ENCODE assay signal across 35 mouse cellular contexts in the genomic region with DNA sequence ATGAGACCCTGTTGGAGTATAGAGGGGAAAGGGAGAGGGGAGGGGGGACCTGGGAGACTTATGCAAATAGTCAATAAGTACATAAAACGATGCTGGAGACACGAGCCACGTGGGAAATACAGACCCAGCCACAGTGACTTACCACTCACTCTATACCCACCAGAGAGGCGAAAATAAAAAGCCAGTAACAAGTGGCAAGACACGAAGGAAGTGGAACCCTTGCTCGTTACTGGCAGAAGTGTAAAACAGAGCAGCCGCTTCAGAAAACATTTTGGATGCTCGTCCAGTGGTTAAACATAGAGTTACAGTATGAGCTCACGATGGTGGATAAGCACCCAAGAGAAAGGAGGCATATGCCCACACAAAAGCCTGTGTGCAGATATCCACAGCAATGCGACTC.
"Had no signal": no experiment of that assay in that cellular context is flagged by ENCODE, and none has a peak within 500 bp of the region (broad histone marks: within the 10 kb centered on the region; RNA-seq: fewer than 3 reads in every experiment).

No protein-coding gene starts in this region.

- H3K4me3 ChIP-seq: heart, embryonic 10.5 days; heart, embryonic 12.5 days; heart, embryonic 13.5 days; heart, embryonic 15.5 days; hindbrain, embryonic 10.5 days; hindbrain, embryonic 12.5 days; hindbrain, embryonic 13.5 days; hindbrain, embryonic 15.5 days; intestine, embryonic 15.5 days; kidney, embryonic 15.5 days; layer of hippocampus, adult 2 months; left cerebral cortex, adult 2 months had no signal

- H3K9ac ChIP-seq: heart, embryonic 12.5 days; heart, embryonic 13.5 days; heart, embryonic 15.5 days; hindbrain, embryonic 12.5 days; hindbrain, embryonic 13.5 days; hindbrain, embryonic 14.5 days; hindbrain, embryonic 15.5 days; intestine, embryonic 15.5 days; kidney, embryonic 15.5 days had no signal

- H3K4me2 ChIP-seq: heart, embryonic 11.5 days; heart, embryonic 12.5 days; heart, embryonic 13.5 days; heart, embryonic 15.5 days; hindbrain, embryonic 12.5 days; hindbrain, embryonic 13.5 days; hindbrain, embryonic 14.5 days; hindbrain, embryonic 15.5 days; intestine, embryonic 15.5 days; kidney, embryonic 15.5 days had no signal

- H3K4me1 ChIP-seq: heart, embryonic 10.5 days; heart, embryonic 12.5 days; heart, embryonic 13.5 days; heart, embryonic 15.5 days; hindbrain, embryonic 10.5 days; hindbrain, embryonic 12.5 days; hindbrain, embryonic 13.5 days; hindbrain, embryonic 15.5 days; intestine, embryonic 15.5 days; kidney, embryonic 15.5 days had no signal

- ATAC-seq: hindbrain, embryonic 16.5 days; hindbrain, postnatal 0 days; inflammation-experienced regulatory T-cells, adult 6 months; intestine, embryonic 15.5 days; intestine, embryonic 16.5 days; intestine, postnatal 0 days had no signal

- H3K36me3 ChIP-seq: heart, embryonic 10.5 days; heart, embryonic 12.5 days; heart, embryonic 13.5 days; heart, embryonic 15.5 days; hindbrain, embryonic 10.5 days; hindbrain, embryonic 12.5 days; hindbrain, embryonic 13.5 days; hindbrain, embryonic 15.5 days; intestine, embryonic 15.5 days; kidney, embryonic 15.5 days had no signal

- H3K9me3 ChIP-seq: heart, embryonic 10.5 days; heart, embryonic 12.5 days; heart, embryonic 13.5 days; heart, embryonic 15.5 days; hindbrain, embryonic 10.5 days; hindbrain, embryonic 12.5 days; hindbrain, embryonic 13.5 days; hindbrain, embryonic 15.5 days; intestine, embryonic 15.5 days; kidney, embryonic 15.5 days had no signal

- H3K27ac ChIP-seq: heart, embryonic 10.5 days; heart, embryonic 13.5 days; heart, embryonic 15.5 days; hindbrain, embryonic 10.5 days; hindbrain, embryonic 12.5 days; hindbrain, embryonic 13.5 days; hindbrain, embryonic 14.5 days; hindbrain, embryonic 15.5 days; hindbrain, postnatal 0 days; intestine, embryonic 15.5 days; kidney, embryonic 15.5 days; kidney, postnatal 0 days; layer of hippocampus, adult 2 months; left cerebral cortex, adult 2 months had no signal

- DNase-seq: heart, postnatal 10 days; heart, postnatal 36 days; heart, postnatal 4 days; kidney, adult 11 months; kidney, adult 18-20 months; kidney, adult 2 months; kidney, adult 8-10 months; kidney, adult 9 months; kidney, postnatal 10 days; kidney, postnatal 14 days; kidney, postnatal 25 days; kidney, postnatal 36 days; kidney, postnatal 4 days; layer of hippocampus, adult 9-11 months; layer of hippocampus, postnatal 36 days had no signal

- H3K27me3 ChIP-seq: heart, embryonic 15.5 days; hindbrain, embryonic 13.5 days; hindbrain, embryonic 15.5 days; intestine, embryonic 15.5 days; kidney, embryonic 15.5 days had no signal
